Mouse (Mus musculus) right cerebral cortex, postnatal 36 days (tissue): Measurements from ENCODE around the gene Nfkbie.
A peak's percentile ranks its signal among the peaks of the same experiment; 100 is the strongest.

Source experiments
- DNase-seq, 2 experiments: peaks; one replicate each; pipeline ENCODE4 v3.0.0; 2022; ENCODE audit warnings: low spot score in 2 of 2, mixed read lengths in 1 of 2

Gene Nfkbie

DNA sequence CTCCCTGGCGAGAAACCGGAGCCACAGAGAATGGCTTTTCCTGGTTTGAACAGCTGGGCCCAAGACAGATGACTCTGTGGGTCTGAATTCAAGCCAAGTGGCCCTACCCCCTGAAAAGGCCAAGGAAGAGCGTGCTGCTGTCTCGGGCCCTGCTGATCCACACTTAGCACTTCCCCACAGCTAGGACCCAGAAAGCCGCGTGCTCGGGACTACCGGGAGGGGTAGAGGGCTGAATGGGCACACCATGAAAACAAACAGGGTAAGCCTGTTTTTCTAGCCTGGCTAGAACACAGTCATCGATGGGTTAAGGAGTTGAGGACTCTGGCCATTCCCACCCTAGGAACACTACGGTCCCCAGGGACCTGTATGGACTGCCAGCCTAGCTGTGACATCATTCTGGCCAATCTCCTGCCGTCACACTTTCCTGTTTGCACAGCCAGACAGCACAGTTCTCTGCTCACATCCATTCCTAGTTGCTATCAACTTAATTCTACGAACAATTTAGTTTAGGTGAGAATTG is 25.5 kb downstream of the Nfkbie start:
- no peak for DNase-seq

DNA sequence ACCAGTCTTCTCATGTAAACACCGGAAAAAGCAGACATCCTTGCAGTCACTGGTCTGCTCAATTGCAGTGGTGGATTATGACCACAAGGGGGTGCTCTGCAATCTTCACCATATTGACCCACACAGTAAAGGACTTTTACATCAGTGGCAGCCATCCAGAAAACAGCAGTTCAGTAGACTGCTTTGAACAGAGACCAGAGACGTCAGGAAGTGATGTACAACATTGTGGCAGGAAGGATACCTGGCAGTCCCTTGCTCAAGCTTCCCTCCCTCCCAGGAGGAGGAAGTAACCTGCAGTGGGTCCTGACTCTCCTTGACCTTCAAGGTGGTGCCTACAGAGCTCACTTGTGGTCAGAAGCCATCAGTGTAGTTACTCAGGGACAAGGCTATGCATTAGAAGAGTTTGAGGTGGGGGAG is 26.1 kb downstream of the Nfkbie start:
- DNase-seq = no peak

DNA sequence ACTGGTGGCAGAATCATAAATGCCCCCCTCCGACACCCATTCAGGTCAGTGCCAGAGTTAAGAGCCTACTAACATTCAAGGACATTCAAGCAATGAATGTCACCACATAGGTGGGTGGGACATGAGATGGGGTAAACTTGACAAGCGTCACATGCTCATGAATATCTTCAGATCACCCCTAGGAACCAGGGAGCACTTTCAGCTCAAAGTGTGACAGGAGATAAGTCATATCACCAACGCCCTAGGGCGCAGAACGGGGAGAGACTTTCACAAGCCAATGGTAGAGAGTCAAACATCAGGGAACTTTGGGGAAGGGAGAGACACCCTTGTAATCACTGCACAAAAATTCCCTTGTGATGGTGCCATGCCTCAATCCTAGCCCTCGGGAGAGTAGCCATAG is 26.7 kb downstream of the Nfkbie start:
- DNase-seq = no peak

DNA sequence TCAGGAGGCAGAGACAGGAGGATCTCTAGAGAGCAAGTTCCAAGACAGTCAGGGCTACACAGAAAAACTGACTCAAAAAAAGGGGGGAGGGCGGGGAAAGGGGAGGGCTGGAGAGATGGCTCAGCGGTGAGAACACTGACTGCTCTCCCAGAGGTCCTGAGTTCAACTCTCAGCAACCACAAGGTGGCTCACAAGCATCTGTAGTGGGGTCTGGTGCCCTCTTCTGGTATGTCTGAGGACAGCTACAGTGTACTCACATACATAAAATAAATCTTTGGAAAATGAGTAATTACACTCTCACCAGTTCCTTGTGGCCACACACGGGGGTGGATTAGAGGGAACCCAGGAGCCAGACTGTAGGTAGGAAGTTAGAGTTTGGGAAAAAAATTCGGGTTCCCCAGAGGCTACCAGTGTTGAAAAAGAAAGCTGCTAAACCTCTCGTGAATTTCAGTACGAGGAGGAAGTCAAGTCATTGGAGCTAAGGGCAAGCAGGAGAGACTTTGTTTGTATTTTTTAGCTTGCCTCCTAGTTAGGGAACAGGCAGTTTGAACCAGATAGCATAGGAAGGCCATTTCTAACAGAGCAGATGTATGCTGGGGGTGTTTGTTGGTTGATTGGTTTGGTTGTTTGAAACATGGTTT is 27.3 kb downstream of the Nfkbie start:
- DNase-seq = no peak

DNA sequence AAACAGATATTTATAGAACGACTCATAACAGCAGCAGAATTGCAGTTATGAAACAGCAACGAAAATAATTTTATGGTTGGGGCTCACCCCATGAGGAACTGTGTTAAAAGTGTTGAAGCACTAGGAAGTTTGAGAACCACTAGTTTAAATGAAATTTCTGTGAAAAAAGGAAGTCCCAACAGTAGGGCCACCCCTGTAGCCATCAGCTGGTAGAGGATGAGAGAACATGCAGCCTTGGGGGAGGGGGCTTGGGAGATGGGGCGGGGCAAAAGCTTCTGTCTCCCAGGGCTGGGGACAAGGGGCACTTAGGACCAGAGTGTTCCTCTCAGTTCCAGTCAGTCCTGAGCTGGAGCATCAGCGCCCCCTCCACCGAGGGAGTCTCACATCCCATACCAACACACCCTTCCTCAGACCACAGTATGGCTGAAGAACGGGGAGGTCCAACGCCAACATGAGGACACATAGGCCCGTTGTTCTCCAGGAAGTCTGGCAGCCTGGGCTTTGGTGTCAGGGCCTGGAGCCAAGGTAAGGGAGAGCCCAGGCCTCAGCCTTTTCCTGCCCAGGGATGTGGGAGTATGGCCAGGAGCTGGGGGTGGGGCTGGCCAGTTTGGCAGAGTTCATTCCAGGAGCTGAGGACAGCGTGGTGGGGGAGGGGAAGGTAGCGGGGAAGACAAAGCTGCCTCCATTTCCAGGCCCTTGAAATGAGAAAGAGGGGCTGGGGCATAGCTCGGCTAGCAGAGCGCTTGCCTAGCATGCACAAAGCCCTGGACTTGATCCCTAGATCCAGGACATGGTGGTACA is 28.8 kb downstream of the Nfkbie start:
- DNase-seq = peak; percentile 42 to 44

GRCm38 (mm10) chr17:45584939-45585678 is 29.6 kb downstream of the Nfkbie start:
- peak; percentile 47 to 59 for DNase-seq

DNA sequence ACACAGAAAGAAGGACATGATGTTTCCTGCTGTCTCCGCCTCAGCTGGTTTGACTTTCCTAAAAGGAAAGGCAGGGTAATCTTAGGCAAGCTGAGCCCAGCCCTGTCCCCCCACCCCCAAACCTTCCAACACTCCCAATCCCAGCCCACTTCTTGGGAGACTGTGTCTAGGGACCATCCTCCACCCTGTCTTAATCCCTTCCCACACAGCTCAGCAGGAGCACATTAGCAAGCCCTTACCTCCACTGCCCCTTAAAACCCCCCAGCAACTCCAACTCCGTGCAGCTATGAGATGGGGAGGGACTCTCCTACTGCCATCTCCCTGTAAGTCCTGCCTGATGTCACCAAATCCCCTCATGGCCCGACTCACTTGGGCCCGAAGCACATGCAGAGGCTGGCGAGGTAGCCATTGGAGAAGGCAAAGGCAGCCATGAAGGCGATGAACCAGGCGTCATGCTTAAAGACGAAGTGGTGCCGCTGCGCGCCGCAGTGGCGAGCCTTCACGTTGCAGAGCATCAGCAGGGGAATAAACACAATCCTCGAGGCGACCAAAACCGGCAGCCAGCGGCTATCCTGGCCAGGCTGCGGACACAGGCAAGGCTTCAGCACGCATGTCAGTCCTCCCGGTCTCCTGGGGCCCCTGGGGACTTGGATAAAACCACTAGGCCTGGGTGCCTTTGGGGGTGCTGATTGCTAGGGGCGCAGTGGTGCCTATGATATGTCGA is 30.4 kb downstream of the Nfkbie start:
- DNase-seq = no peak

DNA sequence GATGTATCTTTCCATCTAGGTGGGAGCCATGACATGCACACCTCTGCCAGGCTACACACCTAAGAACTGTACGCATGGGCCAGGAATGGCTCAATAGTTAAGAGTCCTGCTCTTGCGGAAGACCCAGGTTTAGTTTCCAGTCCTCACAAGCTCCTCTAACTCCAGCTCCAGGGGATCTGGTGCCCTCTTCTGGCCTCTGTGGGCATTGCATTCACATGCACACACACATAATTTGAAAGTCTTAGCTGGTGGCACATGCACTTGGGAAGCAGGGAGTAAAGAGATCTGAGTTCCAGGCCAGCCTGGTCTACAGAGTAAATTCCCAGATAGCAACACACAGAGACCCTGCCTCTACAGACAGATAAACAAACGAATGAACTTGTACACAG is 30.9 kb downstream of the Nfkbie start:
- DNase-seq = no peak

DNA sequence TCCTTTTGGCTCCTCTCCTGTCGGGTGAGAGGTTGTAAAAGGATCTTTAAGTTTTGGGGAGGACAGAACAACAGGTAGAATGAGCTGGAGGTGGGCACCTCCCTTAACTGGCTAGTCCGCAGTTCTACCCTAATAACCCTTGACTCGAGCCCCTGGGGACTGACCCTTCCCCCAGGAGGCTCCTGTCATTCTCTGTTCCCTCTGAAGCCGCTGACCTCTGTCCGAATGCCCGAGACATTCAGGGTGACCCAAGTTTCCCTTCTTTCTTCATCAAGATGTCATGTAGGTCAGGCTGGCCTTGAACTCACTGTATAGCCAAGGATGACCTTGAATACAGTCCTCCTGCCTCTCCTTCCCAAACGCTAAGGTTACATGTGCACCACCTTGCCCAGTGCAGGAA is 32.9 kb downstream of the Nfkbie start:
- no peak for DNase-seq

- no peak for DNase-seq
These were observed 33.7 kb downstream of the Nfkbie start for GRCm38 (mm10) chr17:45589236-45589635.

- no peak for DNase-seq
These were observed 34.3 kb downstream of the Nfkbie start for GRCm38 (mm10) chr17:45589844-45590243.

DNA sequence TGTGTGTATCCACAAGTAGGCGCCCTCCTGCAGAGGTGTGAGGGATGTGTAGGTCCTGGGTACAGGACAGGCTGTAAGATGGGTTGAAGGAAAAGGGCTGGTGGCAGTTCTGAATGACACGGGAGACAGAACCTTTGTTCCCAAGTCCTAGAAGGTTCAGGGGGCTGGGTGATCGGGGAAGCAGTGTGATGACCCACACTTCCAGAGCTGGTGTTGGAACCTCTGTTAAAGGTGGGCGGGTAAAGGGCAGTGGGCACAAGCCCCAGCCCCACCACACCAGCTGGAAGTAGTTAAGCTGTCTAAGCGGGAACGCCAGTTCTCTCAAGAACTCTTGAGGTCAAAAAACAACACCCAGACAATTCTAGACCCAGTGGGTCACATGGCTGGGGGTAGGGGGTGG is 34.9 kb downstream of the Nfkbie start:
- no peak for DNase-seq

- no peak for DNase-seq
These were observed 36.5 kb downstream of the Nfkbie start for GRCm38 (mm10) chr17:45591701-45592605.

GRCm38 (mm10) chr17:45592606-45593431 is 37.3 kb downstream of the Nfkbie start:
- DNase-seq = no peak

- DNase-seq = no peak
These were observed 38.0 kb downstream of the Nfkbie start for GRCm38 (mm10) chr17:45593479-45593878.

DNA sequence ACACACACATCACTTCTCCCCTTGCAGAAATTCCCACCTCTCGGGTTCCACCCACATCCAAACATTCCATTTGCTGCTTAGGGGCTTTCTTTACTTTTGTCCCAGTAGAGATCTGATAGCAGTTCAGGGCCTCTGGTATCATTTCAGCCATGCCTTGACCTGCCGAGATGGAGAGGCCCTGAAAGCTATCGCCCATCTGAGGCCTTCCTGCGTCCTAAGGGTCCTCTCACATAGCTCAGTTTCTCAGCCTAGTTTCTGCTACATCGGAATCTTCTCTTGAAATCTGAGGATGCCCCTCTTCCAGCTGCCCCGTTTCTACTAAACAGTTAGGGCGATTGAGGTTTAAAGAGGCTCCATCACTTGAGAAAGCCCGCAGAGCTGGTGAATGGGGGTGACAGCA is 38.7 kb downstream of the Nfkbie start:
- DNase-seq = no peak

- DNase-seq = no peak
These were observed 39.6 kb downstream of the Nfkbie start for GRCm38 (mm10) chr17:45594881-45595735.

- DNase-seq = no peak
These were observed 40.4 kb downstream of the Nfkbie start for GRCm38 (mm10) chr17:45595736-45596390.
